In the genomic region with DNA sequence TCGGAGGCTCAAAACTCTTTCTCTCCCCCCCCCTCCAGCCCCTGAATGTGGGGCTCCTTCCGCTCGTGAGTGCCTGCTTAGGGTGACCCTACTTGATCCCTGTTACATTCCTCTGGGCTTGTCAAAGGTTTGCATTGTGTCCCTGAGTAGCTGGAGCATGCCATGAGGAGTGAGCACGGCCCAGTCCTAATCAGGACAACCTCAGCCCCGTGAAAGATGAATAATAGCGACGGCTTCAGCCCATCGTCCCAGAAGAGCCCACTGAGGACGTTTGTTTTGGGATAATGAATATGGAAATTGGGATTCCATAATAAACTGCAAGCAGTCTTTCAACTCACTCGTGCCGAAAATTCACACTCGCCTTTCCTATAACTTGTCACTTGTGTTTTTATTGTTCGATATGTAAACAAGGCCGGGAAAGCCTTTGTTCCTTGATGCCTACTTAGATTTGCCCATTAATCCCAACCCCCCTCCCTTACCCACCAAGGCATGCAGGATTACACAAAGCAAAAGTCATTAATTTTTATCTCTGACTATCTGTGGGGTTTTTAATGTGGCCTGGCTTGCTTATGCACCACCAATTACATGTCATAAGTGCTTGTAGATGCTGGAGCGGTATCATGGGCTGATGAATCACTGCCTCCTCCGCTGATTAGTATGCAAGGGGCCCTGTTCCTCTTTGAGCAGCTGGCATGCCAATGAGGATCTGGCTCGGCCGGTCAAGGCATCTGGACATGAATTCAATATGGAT, we compare ENCODE assay signal across 10 mouse cellular contexts.
DNase-seq lines count a peak whose midpoint lies in the region.
"Had no signal": no experiment of that assay in that cellular context is flagged by ENCODE, and none has a peak within 500 bp of the region (broad histone marks: within the 10 kb centered on the region; RNA-seq: fewer than 3 reads in every experiment).

No protein-coding gene starts in this region.

- peaks cover 27% of the 10 kb centered on the region for H3K9me3 ChIP-seq in hindbrain, embryonic 10.5 days

- H3K27me3 ChIP-seq in hindbrain, embryonic 10.5 days (ENCODE audit: insufficient read depth, poor library complexity, severe bottlenecking): peaks cover 31% of the 10 kb centered on the region
- H3K27me3 ChIP-seq: kidney, embryonic 15.5 days had no signal

- H3K36me3 ChIP-seq in hindbrain, embryonic 10.5 days: no peaks in the 10 kb centered on the region
- H3K36me3 ChIP-seq: kidney, embryonic 15.5 days had no signal

- 0 out of 2 replicates have a peak overlapping the region, but pooled peaks have one; percentile 1 for H3K4me3 ChIP-seq in hindbrain, embryonic 10.5 days
- H3K4me3 ChIP-seq: kidney, embryonic 15.5 days had no signal

- peaks cover 42% of the 10 kb centered on the region for H3K4me1 ChIP-seq in hindbrain, embryonic 10.5 days (replicated peaks)

- DNase-seq in right cerebral cortex, adult 18-20 months: peak; percentile 10
- DNase-seq in right cerebral cortex, postnatal 4 days: no peak
- DNase-seq in hindbrain, embryonic 10.5 days (ENCODE audit: low spot score): peak; percentile 65
- peak; percentile 10 to 13 for DNase-seq in layer of hippocampus, postnatal 25 days (ENCODE audit: extremely low spot score in 1 of 2, low spot score in 1 of 2)
- DNase-seq in right cerebral cortex, postnatal 10 days (ENCODE audit: low spot score in 2 of 2): peak; percentile 39 to 48
- DNase-seq in spleen, postnatal 14 days (ENCODE audit: low spot score in 2 of 2): no peak
- DNase-seq in gastrocnemius, adult 18-20 months (ENCODE audit: low spot score): no peak
- no peak for DNase-seq in ovary, postnatal 14 days (ENCODE audit: low spot score)

- 42% methylated on average over 18 of the region's 18 CpGs for WGBS in hindbrain, embryonic 10.5 days

- peak overlapping the region; percentile 65 for H3K27ac ChIP-seq in hindbrain, embryonic 10.5 days
- H3K27ac ChIP-seq: kidney, embryonic 15.5 days; macrophage had no signal

Comparison
In these comparisons a context has a peak if more than half of its experiments do, and no peak if none do; other contexts are left out.
1. DNase-seq: peak in right cerebral cortex, adult 18-20 months (single experiment), hindbrain, embryonic 10.5 days (single experiment), layer of hippocampus, postnatal 25 days (2 of 2) and right cerebral cortex, postnatal 10 days (2 of 2); none in right cerebral cortex, postnatal 4 days (single experiment), spleen, postnatal 14 days (0 of 2), gastrocnemius, adult 18-20 months (single experiment) and ovary, postnatal 14 days (single experiment).